Mouse (Mus musculus): ENCODE results near the gene Med20. TPM values are rescaled to one million over a fixed set of nuclear protein-coding genes. Genes with fewer than 3 reads are reported as not detected.

Med20 gene
- polyA plus RNA-seq, 1 experiment from 2014 or later = 48.0 TPM

GRCm38 (mm10) chr17:47572436-47572835, 38.9 kb upstream of the Med20 start:
- H3K36me3 ChIP-seq (replicated peaks; ENCODE audit: control insufficient read depth, insufficient read depth, low read depth, low read length) = no peaks in the 10 kb centered on the region
- H3K27ac ChIP-seq (replicated peaks; ENCODE audit: low read depth, low read length) = no peak overlapping the region
- H3K4me3 ChIP-seq (ENCODE audit: low read depth, low read length) = no peak overlapping the region
- no peak overlapping the region for H3K9ac ChIP-seq (replicated peaks; ENCODE audit: low read length)
- no peaks in the 10 kb centered on the region for H3K27me3 ChIP-seq (ENCODE audit: control insufficient read depth, insufficient read depth, low read length)
- DNase-seq (ENCODE audit: low spot score) (peak; percentile 43), ATAC-seq (replicated peaks; ENCODE audit: insufficient number of reproducible peaks, low FRiP score, low TSS enrichment, low read depth) (0 out of 2 replicates have a peak, but pooled peaks have one; percentile 27)
- no peaks in the 10 kb centered on the region for H3K4me1 ChIP-seq (ENCODE audit: control insufficient read depth, insufficient read depth, low read length)
- H3K9me3 ChIP-seq (replicated peaks; ENCODE audit: control insufficient read depth, low read length) = no peaks in the 10 kb centered on the region
- H3K4me2 ChIP-seq (ENCODE audit: low read depth, low read length) = no peak overlapping the region

GRCm38 (mm10) chr17:47574028-47574427, 37.4 kb upstream of the Med20 start:
- H3K27me3 ChIP-seq (ENCODE audit: control insufficient read depth, insufficient read depth, low read length) = no peaks in the 10 kb centered on the region
- no peaks in the 10 kb centered on the region for H3K9me3 ChIP-seq (replicated peaks; ENCODE audit: control insufficient read depth, low read length)
- no peaks in the 10 kb centered on the region for H3K4me1 ChIP-seq (ENCODE audit: control insufficient read depth, insufficient read depth, low read length)
- no peak overlapping the region for H3K4me2 ChIP-seq (ENCODE audit: low read depth, low read length)
- no peaks in the 10 kb centered on the region for H3K36me3 ChIP-seq (replicated peaks; ENCODE audit: control insufficient read depth, insufficient read depth, low read depth, low read length)
- H3K27ac ChIP-seq (replicated peaks; ENCODE audit: low read depth, low read length) = no peak overlapping the region
- WGBS = 71% methylated on average over 8 of the region's 8 CpGs
- no peak overlapping the region for H3K9ac ChIP-seq (replicated peaks; ENCODE audit: low read length)
- no peak overlapping the region for H3K4me3 ChIP-seq (ENCODE audit: low read depth, low read length)
- ATAC-seq (replicated peaks; ENCODE audit: insufficient number of reproducible peaks, low FRiP score, low TSS enrichment, low read depth) (no peak), DNase-seq (ENCODE audit: low spot score) (no peak)

GRCm38 (mm10) chr17:47574830-47575229, 36.6 kb upstream of the Med20 start:
- H3K4me3 ChIP-seq (ENCODE audit: low read depth, low read length) = no peak overlapping the region
- H3K27me3 ChIP-seq (ENCODE audit: control insufficient read depth, insufficient read depth, low read length) = no peaks in the 10 kb centered on the region
- H3K9me3 ChIP-seq (replicated peaks; ENCODE audit: control insufficient read depth, low read length) = no peaks in the 10 kb centered on the region
- WGBS = 69% methylated on average over 11 of the region's 11 CpGs
- H3K27ac ChIP-seq (replicated peaks; ENCODE audit: low read depth, low read length) = no peak overlapping the region
- DNase-seq (ENCODE audit: low spot score) = no peak
- no peak overlapping the region for H3K9ac ChIP-seq (replicated peaks; ENCODE audit: low read length)
- no peak for ATAC-seq (replicated peaks; ENCODE audit: insufficient number of reproducible peaks, low FRiP score, low TSS enrichment, low read depth)
- no peaks in the 10 kb centered on the region for H3K36me3 ChIP-seq (replicated peaks; ENCODE audit: control insufficient read depth, insufficient read depth, low read depth, low read length)
- H3K4me1 ChIP-seq (ENCODE audit: control insufficient read depth, insufficient read depth, low read length) = no peaks in the 10 kb centered on the region
- H3K4me2 ChIP-seq (ENCODE audit: low read depth, low read length) = no peak overlapping the region

- Histone ChIP-seq H3K36me3 (replicated peaks; ENCODE audit: control insufficient read depth, insufficient read depth, low read depth, low read length) (no peaks in the 10 kb centered on the region), H3K9me3 (replicated peaks; ENCODE audit: control insufficient read depth, low read length) (no peaks in the 10 kb centered on the region), H3K9ac (replicated peaks; ENCODE audit: low read length) (no peak overlapping the region), H3K27ac (replicated peaks; ENCODE audit: low read depth, low read length) (no peak overlapping the region), H3K27me3 (ENCODE audit: control insufficient read depth, insufficient read depth, low read length) (no peaks in the 10 kb centered on the region), H3K4me1 (ENCODE audit: control insufficient read depth, insufficient read depth, low read length) (no peaks in the 10 kb centered on the region), H3K4me2 (ENCODE audit: low read depth, low read length) (no peak overlapping the region), H3K4me3 (ENCODE audit: low read depth, low read length) (no peak overlapping the region)
- DNase-seq (ENCODE audit: low spot score) (no peak), ATAC-seq (replicated peaks; ENCODE audit: insufficient number of reproducible peaks, low FRiP score, low TSS enrichment, low read depth) (no peak)
- 80% methylated on average over 6 of the region's 6 CpGs for WGBS
Observed at GRCm38 (mm10) chr17:47578655-47579054, 32.7 kb upstream of the Med20 start.

- ATAC-seq (replicated peaks; ENCODE audit: insufficient number of reproducible peaks, low FRiP score, low TSS enrichment, low read depth) (no peak), DNase-seq (ENCODE audit: low spot score) (no peak)
- Histone ChIP-seq H3K27ac (replicated peaks; ENCODE audit: low read depth, low read length) (no peak overlapping the region), H3K4me3 (ENCODE audit: low read depth, low read length) (no peak overlapping the region), H3K36me3 (replicated peaks; ENCODE audit: control insufficient read depth, insufficient read depth, low read depth, low read length) (no peaks in the 10 kb centered on the region), H3K27me3 (ENCODE audit: control insufficient read depth, insufficient read depth, low read length) (no peaks in the 10 kb centered on the region), H3K4me1 (ENCODE audit: control insufficient read depth, insufficient read depth, low read length) (no peaks in the 10 kb centered on the region), H3K4me2 (ENCODE audit: low read depth, low read length) (no peak overlapping the region), H3K9me3 (replicated peaks; ENCODE audit: control insufficient read depth, low read length) (no peaks in the 10 kb centered on the region), H3K9ac (replicated peaks; ENCODE audit: low read length) (no peak overlapping the region)
- WGBS = 86% methylated on average over 4 of the region's 4 CpGs
Observed at GRCm38 (mm10) chr17:47580962-47581361, 30.4 kb upstream of the Med20 start.

GRCm38 (mm10) chr17:47588517-47588916, 22.9 kb upstream of the Med20 start:
- H3K4me2 ChIP-seq (ENCODE audit: low read depth, low read length) = no peak overlapping the region
- no peak overlapping the region for H3K27ac ChIP-seq (replicated peaks; ENCODE audit: low read depth, low read length)
- DNase-seq (ENCODE audit: low spot score) = no peak
- ATAC-seq (replicated peaks; ENCODE audit: insufficient number of reproducible peaks, low FRiP score, low TSS enrichment, low read depth) = no peak
- H3K27me3 ChIP-seq (ENCODE audit: control insufficient read depth, insufficient read depth, low read length) = no peaks in the 10 kb centered on the region
- no peak overlapping the region for H3K4me3 ChIP-seq (ENCODE audit: low read depth, low read length)
- 78% methylated on average over 8 of the region's 8 CpGs for WGBS
- no peaks in the 10 kb centered on the region for H3K9me3 ChIP-seq (replicated peaks; ENCODE audit: control insufficient read depth, low read length)
- H3K9ac ChIP-seq (replicated peaks; ENCODE audit: low read length) = no peak overlapping the region
- no peaks in the 10 kb centered on the region for H3K4me1 ChIP-seq (ENCODE audit: control insufficient read depth, insufficient read depth, low read length)
- no peaks in the 10 kb centered on the region for H3K36me3 ChIP-seq (replicated peaks; ENCODE audit: control insufficient read depth, insufficient read depth, low read depth, low read length)

GRCm38 (mm10) chr17:47591073-47591472, 20.3 kb upstream of the Med20 start:
- 92% methylated on average over 3 of the region's 3 CpGs for WGBS
- H3K4me2 ChIP-seq (ENCODE audit: low read depth, low read length) = no peak overlapping the region
- no peak overlapping the region for H3K4me3 ChIP-seq (ENCODE audit: low read depth, low read length)
- no peak overlapping the region for H3K9ac ChIP-seq (replicated peaks; ENCODE audit: low read length)
- H3K36me3 ChIP-seq (replicated peaks; ENCODE audit: control insufficient read depth, insufficient read depth, low read depth, low read length) = no peaks in the 10 kb centered on the region
- no peak overlapping the region for H3K27ac ChIP-seq (replicated peaks; ENCODE audit: low read depth, low read length)
- DNase-seq (ENCODE audit: low spot score) = no peak
- no peaks in the 10 kb centered on the region for H3K9me3 ChIP-seq (replicated peaks; ENCODE audit: control insufficient read depth, low read length)
- H3K27me3 ChIP-seq (ENCODE audit: control insufficient read depth, insufficient read depth, low read length) = no peaks in the 10 kb centered on the region
- no peak for ATAC-seq (replicated peaks; ENCODE audit: insufficient number of reproducible peaks, low FRiP score, low TSS enrichment, low read depth)
- no peaks in the 10 kb centered on the region for H3K4me1 ChIP-seq (ENCODE audit: control insufficient read depth, insufficient read depth, low read length)

- peaks cover 6% of the 10 kb centered on the region; the same call in 1 of the 2 replicates for H3K4me1 ChIP-seq (ENCODE audit: control insufficient read depth, insufficient read depth, low read length)
- H3K9me3 ChIP-seq (replicated peaks; ENCODE audit: control insufficient read depth, low read length) = no peaks in the 10 kb centered on the region
- H3K9ac ChIP-seq (replicated peaks; ENCODE audit: low read length) = peak overlapping the region; percentile 89
- H3K4me2 ChIP-seq (ENCODE audit: low read depth, low read length) = peak overlapping the region; percentile 84
- no peaks in the 10 kb centered on the region; the same call in 1 of the 2 replicates for H3K36me3 ChIP-seq (replicated peaks; ENCODE audit: control insufficient read depth, insufficient read depth, low read depth, low read length)
- peak overlapping the region; percentile 86 for H3K4me3 ChIP-seq (ENCODE audit: low read depth, low read length)
- ATAC-seq (replicated peaks; ENCODE audit: insufficient number of reproducible peaks, low FRiP score, low TSS enrichment, low read depth) = peak; percentile 68
- no peaks in the 10 kb centered on the region for H3K27me3 ChIP-seq (ENCODE audit: control insufficient read depth, insufficient read depth, low read length)
- peak overlapping the region; percentile 96 for H3K27ac ChIP-seq (replicated peaks; ENCODE audit: low read depth, low read length)
- WGBS = 1% methylated on average over 54 of the region's 63 CpGs
- DNase-seq (ENCODE audit: low spot score) = peak; percentile 98
Observed at GRCm38 (mm10) chr17:47593215-47593853, 18.0 kb upstream of the Med20 start.
